Mouse (Mus musculus): ENCODE data around the gene Rps6kb2. TPM values are rescaled to one million over a fixed set of nuclear protein-coding genes. Genes with fewer than 3 reads are reported as not detected.
A peak's percentile ranks its signal among the peaks of the same experiment; 100 is the strongest.

The Rps6kb2 gene
- total RNA-seq, 4 experiments from 2014 or later, result 15.6 to 17.9 (median 17.0) TPM

DNA sequence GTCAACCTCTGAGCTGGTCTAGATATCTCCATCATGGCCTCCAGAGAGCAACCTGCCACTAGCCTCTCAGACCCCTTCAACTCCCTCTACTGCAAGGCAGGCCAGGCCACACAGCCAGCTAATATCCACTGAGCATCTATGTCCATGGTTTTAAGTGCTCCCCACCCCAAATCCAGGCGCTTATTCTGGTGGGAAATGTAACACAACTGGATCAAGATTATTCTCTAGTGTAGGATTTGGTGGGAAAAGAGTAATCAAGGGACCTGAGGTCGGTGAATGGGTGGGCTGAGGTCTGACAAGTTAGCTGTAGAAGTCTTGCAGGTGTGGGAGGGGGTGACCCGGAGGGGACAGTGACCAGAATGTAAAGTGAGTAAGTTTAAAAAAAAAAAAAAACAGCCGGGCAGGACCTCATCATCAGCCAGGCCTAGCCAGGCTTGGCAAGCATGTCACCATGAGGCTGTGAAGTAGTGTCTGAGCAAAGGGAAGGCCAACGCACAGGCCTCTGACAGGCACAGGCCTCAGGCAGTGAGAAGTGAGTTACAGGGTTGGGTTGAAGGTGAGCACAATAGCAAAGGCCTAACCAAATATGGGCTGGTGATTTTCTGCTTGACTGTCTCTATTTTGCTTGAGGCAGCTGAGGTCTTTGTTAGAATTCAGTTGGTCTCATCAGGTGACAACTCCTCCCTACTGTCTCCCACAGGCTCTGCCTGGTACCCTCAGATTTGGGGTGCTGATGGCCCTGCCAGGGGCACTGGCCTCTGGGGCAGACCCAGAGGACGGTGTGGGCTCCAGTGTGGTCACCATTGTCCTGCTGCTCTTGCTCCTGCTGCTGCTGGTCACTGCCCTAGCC, 7.7 kb downstream of the Rps6kb2 start:
- no peak for DNase-seq (ENCODE audit: low spot score)

DNA sequence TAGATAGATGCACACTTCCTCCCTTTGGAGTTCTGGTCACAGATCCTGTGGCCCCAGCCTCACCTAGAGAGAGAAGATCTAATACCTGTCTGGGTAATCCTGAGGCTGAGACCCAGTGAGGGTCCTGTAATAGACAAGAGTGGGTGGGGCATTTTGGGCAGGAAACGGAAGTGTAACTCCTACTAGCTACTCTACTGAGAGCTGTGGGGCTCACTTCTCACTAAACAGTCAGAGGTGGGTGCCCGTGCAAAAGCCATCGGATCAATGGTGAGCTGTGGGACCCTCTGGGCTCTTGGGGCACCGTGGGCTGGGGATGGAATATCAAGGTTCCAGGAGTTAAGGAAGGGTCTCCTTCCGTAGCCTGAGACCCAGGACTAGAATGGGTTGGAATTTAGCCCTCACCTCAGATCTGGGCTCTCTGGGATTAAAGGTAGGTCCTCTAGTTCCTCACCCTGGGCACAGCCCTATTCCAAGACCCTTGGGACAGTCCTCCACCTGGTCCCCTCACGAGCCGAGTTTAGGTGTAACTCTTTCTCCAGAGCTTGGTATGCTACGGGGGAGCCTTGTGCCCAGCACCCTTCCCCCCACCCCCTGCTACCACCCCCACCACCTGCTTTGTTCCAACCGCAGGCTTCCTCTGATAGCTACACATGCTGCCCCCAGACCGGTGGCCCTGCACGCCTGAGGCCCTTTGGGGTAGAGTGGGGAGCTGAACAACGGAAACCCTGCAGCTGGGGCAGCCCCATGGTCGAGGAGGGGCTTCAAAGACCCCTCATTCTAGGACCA, 8.5 kb downstream of the Rps6kb2 start:
- no peak for DNase-seq (ENCODE audit: low spot score)

DNA sequence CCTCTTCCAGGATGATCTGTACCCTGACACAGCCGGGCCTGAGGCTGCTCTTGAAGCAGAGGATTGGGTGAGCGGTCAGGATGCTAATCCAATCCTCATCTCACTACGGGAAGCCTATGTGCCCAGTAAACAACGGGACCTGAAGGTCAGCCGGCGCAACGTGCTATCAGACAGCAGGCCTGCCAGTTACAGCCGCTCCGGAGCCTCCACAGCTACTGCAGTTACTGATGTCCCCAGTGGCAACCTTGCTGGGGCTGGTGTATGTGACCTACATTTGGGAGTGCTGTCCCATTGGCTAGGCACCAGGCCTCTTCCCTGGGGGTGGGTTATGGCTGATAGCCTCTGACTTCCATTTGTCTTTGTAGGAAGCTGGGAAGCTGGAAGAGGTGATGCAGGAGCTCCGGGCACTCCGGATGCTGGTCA, 9.9 kb downstream of the Rps6kb2 start, which contains the start of gene Ptprcap:
TSS of gene Ptprcap (plus strand) at position 373 of the 423 bp plus-strand sequence.
- DNase-seq (ENCODE audit: low spot score), result no peak

DNA sequence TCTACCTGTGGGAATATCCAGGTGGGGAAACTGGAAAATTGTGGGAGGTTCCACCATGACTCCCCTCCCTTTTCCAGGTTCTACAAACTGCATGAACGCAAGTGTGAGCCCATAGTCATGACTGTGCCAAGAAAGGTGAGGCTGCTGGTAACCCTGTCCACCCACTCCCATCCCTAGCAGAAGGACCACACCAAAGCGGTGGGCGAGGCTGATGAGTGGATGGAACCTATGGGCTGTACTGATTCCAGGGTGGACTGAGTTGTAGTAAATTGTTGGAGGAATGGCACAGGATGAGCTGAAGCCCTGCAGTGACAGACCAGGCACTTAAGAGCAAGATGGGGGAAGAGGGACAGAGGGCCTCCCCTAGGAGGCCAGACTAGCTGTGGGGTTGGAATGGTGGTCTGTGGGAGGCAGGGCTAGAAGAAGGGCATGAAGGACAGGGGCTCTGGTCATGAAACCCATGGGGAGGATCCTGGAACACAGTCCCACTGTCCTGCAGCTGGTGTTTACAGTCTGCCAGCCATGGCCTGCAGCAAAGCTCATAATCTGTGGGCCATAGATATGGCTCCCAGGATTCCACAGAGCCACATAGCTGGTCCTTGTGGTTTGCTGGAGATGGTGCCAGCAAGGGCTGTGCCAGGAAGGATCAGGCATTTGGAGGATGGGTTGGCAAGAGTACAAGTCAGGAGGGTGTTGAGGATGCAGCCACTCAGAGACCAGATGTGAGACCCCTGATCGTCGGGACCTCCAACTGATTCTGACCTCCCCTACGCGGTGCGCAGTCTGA, 10.5 kb downstream of the Rps6kb2 start:
- DNase-seq (ENCODE audit: low spot score), result no peak

DNA sequence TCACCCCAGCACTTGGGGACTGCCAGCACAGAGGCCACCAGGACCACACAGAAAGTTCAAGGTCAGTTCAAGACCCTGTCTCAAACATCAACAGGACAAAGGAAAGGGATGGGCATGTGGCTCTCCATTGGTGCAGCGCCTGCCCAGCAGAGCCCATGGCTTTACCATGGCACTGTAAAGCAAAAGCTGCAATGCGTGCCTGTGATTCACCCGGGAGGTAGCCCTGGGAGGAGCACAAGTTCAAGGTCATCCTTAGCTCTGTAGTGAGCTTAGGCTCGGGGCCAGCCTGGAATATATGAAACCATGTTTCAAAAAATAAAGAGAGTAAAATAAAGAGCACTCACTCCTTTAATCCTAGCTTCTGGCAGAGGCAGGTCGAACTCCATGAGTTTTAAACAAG, 11.3 kb downstream of the Rps6kb2 start:
- DNase-seq (ENCODE audit: low spot score), result no peak

DNA sequence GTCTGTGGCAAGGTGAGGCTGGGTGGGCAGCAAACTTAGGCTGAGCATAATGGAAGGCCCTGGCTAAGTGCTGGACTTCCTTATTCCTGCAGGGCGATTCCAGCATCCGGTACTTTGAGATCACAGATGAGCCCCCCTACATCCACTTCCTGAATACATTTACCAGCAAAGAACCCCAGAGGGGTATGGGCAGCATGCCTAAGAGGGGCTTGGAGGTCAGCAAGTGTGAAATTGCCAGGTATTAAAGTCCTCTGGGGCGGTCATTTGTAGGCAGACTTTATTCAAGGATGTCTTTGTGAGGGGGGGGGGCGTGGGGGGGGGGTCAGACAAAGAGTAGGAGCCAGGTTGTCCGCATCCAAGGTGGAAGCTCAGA, 11.7 kb downstream of the Rps6kb2 start:
- DNase-seq (ENCODE audit: low spot score), result no peak

DNA sequence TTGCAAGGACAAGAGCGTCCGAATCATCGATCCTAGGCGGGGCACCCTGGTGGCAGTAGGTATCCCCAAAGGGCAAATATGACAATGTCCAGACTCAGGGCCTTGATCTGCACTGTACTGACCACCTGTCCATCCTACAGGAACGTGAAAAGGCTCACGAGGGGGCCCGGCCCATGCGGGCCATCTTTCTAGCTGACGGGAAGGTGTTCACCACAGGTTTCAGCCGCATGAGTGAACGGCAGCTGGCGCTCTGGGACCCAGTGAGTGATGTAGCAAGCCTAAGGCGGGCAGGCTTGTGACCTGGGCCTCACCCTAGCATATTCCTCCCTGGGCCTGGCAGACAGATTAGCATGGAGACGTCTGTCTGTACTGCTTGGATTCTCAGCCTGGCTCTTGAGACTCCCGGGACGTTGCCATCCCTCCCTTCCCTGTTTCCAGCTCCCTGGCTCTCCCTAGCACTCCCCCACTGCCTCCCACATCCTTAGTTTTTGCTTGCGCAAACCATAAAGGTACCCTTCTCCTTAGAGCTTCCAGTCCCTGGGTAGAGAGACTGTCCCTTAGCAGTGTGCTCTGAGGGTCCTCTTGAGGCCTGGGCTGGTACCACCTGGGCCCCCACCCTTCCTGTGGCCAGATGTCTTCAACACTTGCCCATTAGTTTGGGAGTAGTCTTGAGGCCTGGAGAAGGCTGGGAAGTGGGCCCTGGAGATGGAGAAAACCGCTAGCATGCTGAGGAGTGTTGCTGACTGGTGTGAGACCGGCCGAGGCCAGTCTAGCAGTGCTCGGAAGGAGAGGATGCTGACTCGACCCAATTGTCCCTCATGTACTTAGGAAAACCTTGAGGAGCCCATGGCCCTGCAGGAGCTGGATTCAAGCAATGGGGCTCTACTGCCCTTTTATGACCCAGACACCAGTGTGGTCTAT, 12.3 kb downstream of the Rps6kb2 start:
- DNase-seq (ENCODE audit: low spot score), result no peak

DNA sequence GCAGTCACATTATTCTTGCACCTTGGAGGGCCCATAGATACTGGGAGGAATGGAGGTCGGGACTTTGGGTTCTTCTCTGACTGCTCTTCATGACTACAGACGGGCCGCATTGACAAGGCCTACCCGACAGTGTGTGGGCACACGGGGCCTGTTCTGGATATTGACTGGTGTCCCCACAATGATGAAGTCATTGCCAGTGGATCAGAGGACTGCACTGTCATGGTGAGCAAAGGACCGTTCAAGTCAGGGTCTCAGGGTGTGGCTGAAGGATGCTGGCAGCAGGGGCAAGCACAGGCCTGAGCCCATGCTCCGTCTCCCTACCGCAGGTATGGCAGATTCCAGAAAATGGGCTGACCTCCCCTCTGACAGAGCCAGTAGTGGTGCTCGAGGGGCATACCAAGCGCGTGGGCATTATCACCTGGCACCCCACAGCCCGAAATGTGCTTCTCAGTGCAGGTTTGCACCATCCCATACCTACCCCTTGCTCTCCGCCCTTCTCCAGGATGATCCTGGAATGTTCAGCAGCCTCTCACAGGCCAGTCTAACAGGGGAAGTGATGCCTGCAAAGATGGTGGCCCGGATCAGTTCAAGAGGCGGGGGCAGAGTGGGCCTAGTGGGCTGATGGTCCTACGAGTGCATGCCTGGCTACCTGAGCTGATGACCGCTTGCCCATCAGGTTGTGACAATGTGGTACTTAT, 13.2 kb downstream of the Rps6kb2 start:
- no peak for DNase-seq (ENCODE audit: low spot score)

DNA sequence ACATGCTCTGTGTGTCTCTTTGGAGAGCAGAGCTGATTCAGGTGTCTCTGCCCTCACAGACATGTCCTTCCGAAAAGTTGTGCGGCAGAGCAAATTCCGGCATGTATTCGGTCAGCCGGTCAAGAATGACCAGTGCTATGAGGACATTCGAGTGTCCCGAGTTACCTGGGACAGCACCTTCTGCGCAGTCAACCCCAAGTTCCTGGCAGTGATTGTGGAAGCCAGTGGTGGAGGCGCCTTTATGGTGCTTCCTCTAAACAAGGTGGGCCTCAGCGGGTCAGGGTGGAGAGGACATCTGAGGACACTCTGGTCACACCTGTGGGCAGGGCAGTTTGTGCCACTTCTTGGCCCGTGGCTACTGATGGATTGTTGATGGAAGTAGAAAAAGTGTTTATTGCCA, 13.9 kb downstream of the Rps6kb2 start:
- no peak for DNase-seq (ENCODE audit: low spot score)

DNA sequence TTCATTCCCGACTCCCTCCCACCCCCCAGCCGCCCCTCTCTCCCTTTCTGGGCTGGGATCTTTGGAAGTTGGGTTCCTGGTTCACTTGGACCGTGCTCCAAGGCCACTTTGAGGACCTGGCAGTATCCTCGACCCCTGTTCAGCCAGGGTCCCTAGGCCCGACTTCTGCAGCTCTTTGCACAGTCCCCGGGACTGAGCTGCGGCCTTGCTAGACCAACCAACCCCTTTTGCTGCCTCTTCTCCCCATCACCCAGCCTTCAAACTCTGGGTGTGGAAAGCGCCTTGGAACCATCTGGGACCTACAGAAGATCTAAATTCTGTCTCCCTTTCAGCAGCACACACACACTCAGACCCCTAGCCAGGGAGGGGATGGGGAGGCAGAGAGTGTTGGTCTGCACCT, 14.3 kb downstream of the Rps6kb2 start:
- DNase-seq (ENCODE audit: low spot score), result no peak

DNA sequence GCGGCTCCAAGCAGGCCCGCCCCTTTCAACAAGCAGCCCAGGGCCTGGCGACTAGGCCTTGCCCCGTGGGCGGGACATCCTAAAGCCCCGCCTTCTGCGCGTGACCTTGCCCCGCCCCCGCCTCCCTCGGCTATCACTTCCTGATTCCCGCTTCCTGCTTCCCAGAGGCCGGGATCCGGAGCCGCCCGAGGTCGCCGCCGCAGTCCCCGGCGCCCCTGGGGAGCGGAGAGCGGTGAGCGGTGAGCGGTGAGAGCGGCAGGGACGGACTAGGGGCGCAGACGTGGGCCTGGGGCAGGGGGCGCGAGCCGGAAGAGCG, 14.7 kb downstream of the Rps6kb2 start, which contains the start of gene Coro1b:
TSS of gene Coro1b (plus strand) at position 129 of the 316 bp plus-strand sequence.
- peak; percentile 97 for DNase-seq (ENCODE audit: low spot score)

DNA sequence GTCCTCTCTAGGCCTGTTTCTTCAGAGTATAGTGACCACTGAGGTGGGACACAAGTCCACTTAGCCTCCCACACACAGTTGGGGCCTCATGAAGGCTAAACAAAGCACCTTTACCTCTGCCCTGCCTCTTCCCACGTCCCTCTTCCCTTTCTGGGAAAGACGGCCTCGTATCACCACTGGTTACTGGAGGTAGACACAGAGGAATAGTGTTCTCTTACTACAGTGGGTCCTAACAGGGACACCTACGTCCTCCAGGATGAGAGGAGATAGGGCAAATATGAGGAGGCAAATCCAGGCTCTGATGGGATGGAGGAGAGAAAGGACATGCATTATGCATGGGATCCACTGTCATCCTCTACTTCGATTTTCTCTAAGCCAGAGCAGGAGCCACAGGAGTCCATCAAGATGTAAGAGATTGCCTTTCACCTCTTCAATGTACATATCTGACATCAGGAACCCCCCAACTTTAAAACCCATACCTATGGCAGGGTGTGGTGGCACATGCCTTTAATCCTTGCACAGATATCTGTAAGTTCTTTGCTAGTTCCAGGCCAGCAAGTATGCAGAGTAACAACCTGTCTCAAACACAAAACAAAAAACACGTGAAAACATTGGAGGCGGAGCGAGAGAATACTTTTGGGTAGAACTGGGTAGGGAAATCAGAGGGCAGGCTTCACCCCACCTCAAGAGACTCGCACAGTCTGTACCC, 15.2 kb downstream of the Rps6kb2 start:
- no peak for DNase-seq (ENCODE audit: low spot score)

DNA sequence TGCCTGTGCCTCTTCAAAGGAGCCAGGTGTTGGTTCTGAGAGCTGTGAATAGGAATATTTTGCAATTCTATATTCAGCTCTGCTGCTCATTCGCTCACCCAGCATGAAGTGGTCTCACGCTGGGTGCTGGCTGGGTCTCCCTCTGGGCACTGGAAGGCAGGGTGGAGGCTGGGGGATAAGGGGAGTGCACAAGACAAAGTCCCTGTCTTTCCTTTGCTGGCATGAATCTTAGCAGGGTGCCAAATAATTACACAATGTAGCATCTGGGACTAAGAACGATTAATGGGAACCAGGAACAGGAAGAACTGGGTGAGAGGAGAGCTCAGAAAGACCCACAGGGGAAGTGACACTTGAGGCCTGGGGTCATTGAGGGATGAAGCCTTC, 16.1 kb downstream of the Rps6kb2 start:
- no peak for DNase-seq (ENCODE audit: low spot score)

DNA sequence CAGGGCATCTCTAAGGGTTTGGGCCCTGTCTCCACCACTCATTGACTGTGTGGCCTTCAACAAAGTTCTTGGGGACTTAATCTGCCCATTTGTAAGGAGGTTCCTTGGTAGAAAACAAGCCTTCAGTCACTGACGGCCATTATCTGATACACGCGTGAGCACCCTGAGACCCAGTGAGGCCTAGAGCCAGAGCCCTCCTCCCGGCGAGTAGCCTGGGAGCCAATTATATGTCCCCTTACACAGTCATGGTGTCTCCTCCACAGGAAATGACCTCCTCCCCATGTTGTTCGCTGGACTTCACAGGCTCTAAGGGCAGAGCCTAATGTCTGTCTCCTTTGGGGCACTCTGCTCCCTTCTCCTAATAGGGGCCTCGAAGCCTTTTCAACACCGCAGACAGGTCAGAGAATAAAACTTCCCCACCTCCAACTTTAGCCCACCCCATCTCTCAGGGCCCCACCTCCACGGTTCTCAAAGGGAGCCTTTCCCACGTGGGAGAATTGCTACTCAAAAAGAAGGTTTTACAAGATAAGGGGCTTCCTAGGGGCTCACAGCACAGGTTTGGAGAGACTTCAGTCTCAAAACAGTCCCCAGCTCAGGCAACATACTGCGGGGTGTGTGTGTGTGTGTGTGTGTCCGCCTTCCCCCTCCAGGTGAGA, 16.7 kb downstream of the Rps6kb2 start:
- no peak for DNase-seq (ENCODE audit: low spot score)

DNA sequence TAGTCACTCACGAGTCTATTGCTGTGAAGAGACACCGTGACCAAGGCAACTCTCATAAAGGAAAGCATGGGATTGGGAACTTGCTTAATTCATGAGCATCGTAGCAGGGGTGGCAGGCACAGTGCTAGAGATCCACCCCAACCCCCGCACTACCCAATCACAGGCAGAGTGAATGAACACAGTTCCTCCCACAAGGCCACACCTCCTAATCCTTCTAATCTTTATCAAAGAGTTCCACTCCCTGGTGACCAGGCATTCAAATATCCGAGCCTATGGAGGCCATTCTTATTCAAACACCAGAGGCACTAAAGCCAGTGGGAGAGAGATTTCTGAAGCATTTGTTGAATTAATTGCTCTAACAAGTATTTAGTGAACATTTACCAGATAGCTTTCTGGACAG, 17.2 kb downstream of the Rps6kb2 start:
- no peak for DNase-seq (ENCODE audit: low spot score)

DNA sequence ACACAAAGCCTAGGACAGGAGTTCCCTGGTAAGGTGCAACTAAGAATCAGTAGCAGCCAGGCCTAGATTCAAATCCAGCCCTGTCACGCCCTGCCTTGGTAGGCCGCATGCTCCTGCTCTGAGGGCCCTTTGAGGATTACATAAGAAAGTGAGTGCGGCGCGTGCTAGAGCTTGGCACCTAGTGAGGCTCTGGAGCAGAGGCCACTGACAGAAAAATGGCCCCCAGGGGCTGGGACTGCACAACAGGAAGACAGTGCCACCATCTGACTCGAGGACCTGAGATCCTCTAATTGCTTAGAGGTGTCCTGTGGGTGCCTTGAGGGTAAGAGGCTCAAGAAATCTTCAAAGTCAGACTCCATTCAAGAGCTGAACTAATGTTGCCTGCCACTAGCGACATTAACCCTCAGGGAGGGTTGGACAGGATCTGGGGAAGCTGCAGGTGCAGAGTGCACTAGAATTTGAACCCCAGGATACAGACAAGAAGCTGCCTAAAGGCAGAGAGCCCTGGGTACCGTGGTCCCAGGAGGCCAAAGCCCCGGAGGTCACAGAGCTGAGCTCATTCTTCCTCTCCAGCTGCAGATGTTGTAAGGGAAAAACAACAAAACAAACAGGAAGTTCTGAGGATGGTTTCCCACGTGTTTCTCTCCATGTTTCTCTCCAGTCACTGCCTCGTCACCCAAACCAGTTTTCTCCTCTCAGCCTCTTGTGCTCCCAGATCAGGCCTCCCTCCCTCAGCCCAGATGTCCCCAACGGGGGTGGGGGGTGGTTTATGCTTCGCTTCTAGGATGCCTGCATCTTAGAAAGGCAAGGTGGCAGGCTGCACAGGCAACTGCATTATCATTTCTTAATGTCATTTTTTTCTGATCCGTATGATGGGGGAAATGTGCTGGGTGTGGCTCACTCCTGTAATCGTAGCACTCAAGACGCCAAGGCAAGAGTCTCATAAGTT, 18.3 kb downstream of the Rps6kb2 start:
- DNase-seq (ENCODE audit: low spot score), result no peak

DNA sequence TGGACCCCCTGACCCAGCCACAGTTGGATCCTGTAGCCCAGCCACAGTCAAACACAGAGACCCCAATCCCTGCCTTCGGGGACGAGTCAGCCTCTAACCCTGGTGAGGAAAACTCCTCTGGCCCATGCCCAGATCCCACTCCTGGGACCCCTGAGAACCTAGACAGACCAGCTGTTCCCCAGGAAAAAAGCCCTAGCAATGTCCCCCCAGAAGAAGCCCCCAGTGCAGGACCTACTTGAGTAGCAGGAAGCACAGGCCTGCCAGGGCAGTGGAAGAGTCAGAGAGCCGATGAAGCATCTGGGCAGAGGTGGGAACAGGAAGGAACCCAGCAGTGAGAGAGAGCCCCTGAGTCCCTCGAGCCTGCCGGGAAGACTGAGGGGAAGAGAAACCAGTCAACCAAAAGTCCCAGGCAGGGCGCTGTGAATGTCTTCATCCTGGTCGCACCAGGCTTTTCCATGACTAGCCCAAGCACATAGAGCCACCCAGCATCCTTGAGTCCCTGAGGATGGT, 19.3 kb downstream of the Rps6kb2 start, which contains the start of gene Cabp4:
TSS of gene Cabp4 (minus strand) at position 275 of the 510 bp plus-strand sequence.
- no peak for DNase-seq (ENCODE audit: low spot score)

All from heart, adult 8-10 months (tissue).